ENCODE assay signal across 22 mouse cellular contexts in genomic region chr10:86248807-86249206, GRCm38 (mm10). TPM values are rescaled to one million over a fixed set of nuclear protein-coding genes. Genes with fewer than 3 reads are reported as not detected.
A peak's percentile ranks its signal among the peaks of the same experiment; 100 is the strongest.
DNase-seq lines count a peak whose midpoint lies in the region; ATAC-seq and TF ChIP-seq lines count a peak whose summit lies in the region.
"Had no signal": no experiment of that assay in that cellular context is flagged by ENCODE, and none has a peak within 500 bp of the region (broad histone marks: within the 10 kb centered on the region; RNA-seq: fewer than 3 reads in every experiment).

No protein-coding gene starts in this region.

- no peak for DNase-seq in forebrain, postnatal 0 days
- DNase-seq in gastrocnemius, adult 2 months: no peak
- DNase-seq in gastrocnemius, postnatal 4 days (ENCODE audit: low spot score in 2 of 2): no peak
- peak; percentile 22 to 58 for DNase-seq in right cerebral cortex, postnatal 10 days (ENCODE audit: low spot score in 2 of 2)
- no peak for DNase-seq in right cerebral cortex, postnatal 25 days
- peak; percentile 60 for DNase-seq in NIH3T3 (ENCODE audit: low read depth)
- DNase-seq in lung, postnatal 10 days: no peak
- DNase-seq: adrenal gland, adult 2 months; adrenal gland, postnatal 10 days; adrenal gland, postnatal 25 days; B cell, adult 2 months; cerebellum, adult 11-12 months; cerebellum, adult 2 months; cerebellum, adult 9-10 months; cerebellum, postnatal 25 days had no signal

- intact Hi-C loops in gastrocnemius, adult 2 months (cut with DNase I): no loop called here

- no peak overlapping the region for H3K4me3 ChIP-seq in forebrain, postnatal 0 days (ENCODE audit: low read depth, low read length)
- H3K4me3 ChIP-seq in forebrain, embryonic 15.5 days: no peak overlapping the region
- H3K4me3 ChIP-seq in gastrocnemius, adult 2 months: no peak overlapping the region
- H3K4me3 ChIP-seq: embryonic facial prominence, embryonic 10.5 days; embryonic facial prominence, embryonic 12.5 days; forebrain, embryonic 13.5 days had no signal

- no peaks in the 10 kb centered on the region for H3K27me3 ChIP-seq in forebrain, postnatal 0 days (ENCODE audit: insufficient read depth, low read length)
- no peaks in the 10 kb centered on the region for H3K27me3 ChIP-seq in forebrain, embryonic 15.5 days
- H3K27me3 ChIP-seq: CH12.LX; embryonic facial prominence, embryonic 12.5 days; forebrain, embryonic 13.5 days had no signal

- no peaks in the 10 kb centered on the region for H3K36me3 ChIP-seq in forebrain, postnatal 0 days (ENCODE audit: insufficient read depth)
- no peaks in the 10 kb centered on the region for H3K36me3 ChIP-seq in forebrain, embryonic 15.5 days
- H3K36me3 ChIP-seq: embryonic facial prominence, embryonic 10.5 days; embryonic facial prominence, embryonic 12.5 days; G1E had no signal

- H3K4me2 ChIP-seq in forebrain, postnatal 0 days (ENCODE audit: low read depth): no peak overlapping the region
- H3K4me2 ChIP-seq in forebrain, embryonic 15.5 days (replicated peaks): no peak overlapping the region
- H3K4me2 ChIP-seq: embryonic facial prominence, embryonic 12.5 days; forebrain, embryonic 13.5 days had no signal

- ATAC-seq in forebrain, postnatal 0 days: peak; percentile 78
- ATAC-seq in forebrain, embryonic 15.5 days (replicated peaks): no peak
- ATAC-seq: CD4-positive, CD25-positive, alpha-beta regulatory T cell, adult 4 months; forebrain, embryonic 13.5 days had no signal

- H3K9ac ChIP-seq in forebrain, postnatal 0 days: no peak overlapping the region
- no peak overlapping the region for H3K9ac ChIP-seq in forebrain, embryonic 15.5 days (replicated peaks)
- H3K9ac ChIP-seq: embryonic facial prominence, embryonic 12.5 days; forebrain, embryonic 13.5 days had no signal

- WGBS in forebrain, postnatal 0 days: 75% methylated on average over 3 of the region's 3 CpGs
- WGBS in forebrain, embryonic 15.5 days: 84% methylated on average over 3 of the region's 3 CpGs

- H3K4me1 ChIP-seq in forebrain, postnatal 0 days (ENCODE audit: insufficient read depth): 0 out of 2 replicates have a peak, but pooled peaks cover 5% of the 10 kb centered on the region
- H3K4me1 ChIP-seq in forebrain, embryonic 15.5 days: no peaks in the 10 kb centered on the region
- H3K4me1 ChIP-seq: embryonic facial prominence, embryonic 10.5 days; forebrain, embryonic 13.5 days had no signal

- H3K9me3 ChIP-seq in forebrain, postnatal 0 days (ENCODE audit: low read length): no peaks in the 10 kb centered on the region
- H3K9me3 ChIP-seq in forebrain, embryonic 15.5 days: no peaks in the 10 kb centered on the region
- H3K9me3 ChIP-seq: embryonic facial prominence, embryonic 10.5 days; embryonic facial prominence, embryonic 12.5 days; forebrain, embryonic 13.5 days; G1E had no signal

- TF ChIP-seq CTCF in forebrain, postnatal 0 days (IDR thresholded peaks at IDR 0.05; ENCODE audit: low read depth): no peak
- TF ChIP-seq CTCF in gastrocnemius, adult 2 months (IDR thresholded peaks at IDR 0.05): no peak

- peak overlapping the region; percentile 60; the same call in 1 of the 2 replicates for H3K27ac ChIP-seq in forebrain, postnatal 0 days (ENCODE audit: low read depth, low read length)
- H3K27ac ChIP-seq in forebrain, embryonic 15.5 days (replicated peaks): no peak overlapping the region
- H3K27ac ChIP-seq in gastrocnemius, adult 2 months: peak overlapping the region; percentile 20; the same call in 1 of the 2 replicates
- H3K27ac ChIP-seq: embryonic facial prominence, embryonic 10.5 days; embryonic facial prominence, embryonic 12.5 days; forebrain, embryonic 13.5 days had no signal

RNA-seq across cellular contexts. Expression of gene Timp3, which starts 51.4 kb away (rescaled TPM):
- 33.5 and 62.9 TPM in 2 replicates for total RNA-seq in forebrain, postnatal 0 days (2014; rRNA removed)
- 17.2 and 33.6 TPM in 2 replicates for polyA plus RNA-seq in forebrain, postnatal 0 days (2015; fragmentation: Nextera tagmentation; extraction: Ambion mirVana)
- 15.8 and 16.9 TPM in 2 replicates for polyA plus RNA-seq in forebrain, embryonic 15.5 days (2015; fragmentation: Nextera tagmentation; extraction: Ambion mirVana)
- total RNA-seq in gastrocnemius, adult 2 months (2021): 10 to 100 TPM; 71.5 to 81.6 TPM
- 10 to 100 TPM; 90.4 to 99.7 TPM for total RNA-seq in gastrocnemius, postnatal 4 days (2021)
- polyA plus RNA-seq: CD4-positive, CD25-positive, alpha-beta regulatory T cell, adult 4 months had no signal

Comparison
In these comparisons a context has a peak if more than half of its experiments do, and no peak if none do; other contexts are left out.
1. DNase-seq: peak in right cerebral cortex, postnatal 10 days (2 of 2) and NIH3T3 (single experiment); none in forebrain, postnatal 0 days (single experiment), gastrocnemius, adult 2 months (single experiment), gastrocnemius, postnatal 4 days (0 of 2), right cerebral cortex, postnatal 25 days (single experiment) and lung, postnatal 10 days (single experiment).